Mouse (Mus musculus) CD8-positive naive resting alpha-beta T cell, adult 57 days (primary cell): ENCODE results near the gene Sh2b3. TPM values are rescaled to one million over a fixed set of nuclear protein-coding genes. Genes with fewer than 3 reads are reported as not detected.

Source experiments
- total RNA-seq: library from RNA; stranded (reverse); gene quantifications from one replicate; pipeline ENCODE4 v1.2.4, GENCODE M21; 2023

Sh2b3 gene
- 39.9 TPM for total RNA-seq

GRCm38 (mm10) chr5:121837441-121838340, at the start of gene Sh2b3:
Sh2b3 (minus strand) TSS chr5:121837646.

GRCm38 (mm10) chr5:121848743-121849142, 11.3 kb upstream of the Sh2b3 start, which contains the start of gene Pheta1:
Pheta1 (plus strand) TSS chr5:121848984.

Other genes starting within 250 kb of the Sh2b3 start
- gene Aldh2, start 243.8 kb downstream of the Sh2b3 start, total RNA-seq, result 56.4 TPM
- 11.8 TPM for gene Acad12, start 218.7 kb downstream of the Sh2b3 start, total RNA-seq
- gene Acad10, start 177.1 kb downstream of the Sh2b3 start, total RNA-seq, result 12.5 TPM
- gene Brap, start 177.1 kb downstream of the Sh2b3 start, total RNA-seq, result 103 TPM
- gene Atxn2, start 126.3 kb downstream of the Sh2b3 start, total RNA-seq, result 99.3 TPM
- 6.7 TPM for gene Pheta1, start 11.3 kb upstream of the Sh2b3 start, total RNA-seq
- not detected for gene Cux2, start 212.5 kb upstream of the Sh2b3 start, total RNA-seq